Mouse (Mus musculus) CH12.LX (cell line): ENCODE results near the gene Gm20388.

Experiments
- CTCF ChIP-seq, 2 experiments: IDR thresholded peaks in 1 of 2; conservative IDR thresholded peaks in 1 of 2; 2 replicates each; pipeline ENCODE4 v1.5.1; 2011 to 2012; ENCODE audit warnings: low read depth in 2 of 2, low read length in 2 of 2, improper control_type of control experiment in 1 of 2, inconsistent platforms in 1 of 2, mild to moderate bottlenecking in 1 of 2, moderate library complexity in 1 of 2
- EP300 ChIP-seq: IDR thresholded peaks from 2 replicates; pipeline ENCODE4 v1.6.1; 2011; ENCODE audit warnings: low read length, improper control_type of control experiment
- MAX ChIP-seq: IDR thresholded peaks from 2 replicates; pipeline ENCODE4 v1.6.1; 2011; ENCODE audit warnings: low read length, improper control_type of control experiment
- NELFE ChIP-seq: IDR thresholded peaks from 2 replicates; pipeline ENCODE4 v1.6.1; 2011; ENCODE audit warnings: low read depth, low read length, improper control_type of control experiment
- USF1 ChIP-seq: IDR thresholded peaks from 2 replicates; pipeline ENCODE4 v1.6.1; 2014; ENCODE audit warnings: low read depth, mild to moderate bottlenecking, inconsistent platforms, low read length, improper control_type of control experiment

- no peak for TF ChIP-seq CTCF (conservative IDR thresholded peaks at IDR 0.05 in 1 of 2, IDR thresholded peaks at IDR 0.05 in 1 of 2; ENCODE audit: low read depth in 2 of 2, low read length in 2 of 2)
- no peak for TF ChIP-seq USF1
- no peak for TF ChIP-seq NELFE
- TF ChIP-seq MAX: no peak
- no peak for TF ChIP-seq EP300
Measured at GRCm38 (mm10) chr8:122981646-122982045, 3071.0 kb downstream of the Gm20388 start.
